Mouse (Mus musculus): ENCODE data around the gene Xntrpc.
"Not testable (repeated sequence)": the region's sequence is repeated elsewhere in the genome, so short reads cannot be mapped to it uniquely, and the experiment has no call there.

The Xntrpc gene

DNA sequence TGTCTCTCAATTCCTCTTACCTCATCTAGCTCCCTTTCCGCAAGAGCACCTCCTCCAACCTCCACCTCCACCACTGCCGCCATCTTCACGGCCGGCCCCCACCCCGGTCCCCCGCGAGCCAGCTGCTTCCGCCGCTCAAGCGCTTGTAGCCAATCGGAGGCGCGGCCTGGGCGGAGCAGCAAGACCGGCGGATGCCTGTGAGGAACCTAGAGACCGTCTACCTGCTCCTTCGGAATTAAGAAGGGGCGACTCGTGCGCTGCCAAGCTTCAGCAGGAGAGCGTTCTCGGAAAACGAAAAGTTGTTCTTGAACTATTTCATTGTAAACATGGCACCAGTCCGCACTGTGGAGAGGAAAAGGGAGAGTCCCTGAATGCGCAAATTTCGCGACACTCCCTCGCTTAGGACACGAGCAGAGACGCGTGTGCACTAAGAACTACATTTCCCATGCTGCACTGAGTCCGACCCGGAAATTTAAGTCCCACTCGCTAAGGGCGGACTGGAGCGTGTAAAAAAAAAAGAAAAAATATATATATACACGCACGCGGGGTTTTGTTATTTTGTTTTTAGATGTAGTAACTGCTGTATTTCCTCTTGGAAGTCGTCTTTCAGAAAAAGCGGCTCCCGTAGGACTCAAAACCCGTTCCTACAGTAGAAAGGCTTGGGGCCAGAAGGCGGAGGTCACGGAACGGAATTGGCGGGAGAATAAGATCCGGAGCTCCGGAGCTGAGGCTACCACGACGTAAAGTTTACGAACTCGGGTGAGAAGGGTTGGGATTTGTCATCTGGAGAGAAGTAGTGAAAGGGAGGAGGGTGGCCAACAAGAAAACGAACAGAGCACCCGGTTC, at the start of gene Xntrpc, which contains the start of the genes Rnf121 and Xndc1:
Gene Xntrpc, plus strand, starts transcription at position 668 of the 846 bp plus-strand sequence.
Gene Rnf121, minus strand, starts transcription at position 424 of the 846 bp plus-strand sequence.
Gene Xndc1, plus strand, starts transcription at position 466 of the 846 bp plus-strand sequence.
- peak; percentile 86 for DNase-seq (ENCODE audit: low spot score)

DNA sequence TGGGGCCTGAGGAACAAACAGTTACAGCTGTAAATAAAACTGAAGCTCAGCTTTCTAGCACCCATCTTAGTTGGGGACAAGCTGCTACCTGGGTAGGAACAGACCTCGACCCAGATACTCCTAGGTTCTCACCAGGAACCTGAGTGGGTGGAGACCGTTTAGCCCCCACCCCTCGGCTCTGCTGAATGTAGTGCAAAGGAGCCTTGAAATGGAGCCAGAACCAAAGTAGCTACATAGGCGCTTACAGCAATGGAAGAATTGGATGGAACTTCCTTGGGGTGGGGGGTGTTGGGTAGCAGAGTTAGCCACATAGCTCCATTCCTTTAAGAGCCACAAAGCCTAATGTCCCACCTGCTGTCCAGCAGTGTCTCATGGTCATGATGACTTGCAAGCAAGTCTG, 48.6 kb upstream of the Xntrpc start:
- no peak for DNase-seq (ENCODE audit: low spot score)

DNA sequence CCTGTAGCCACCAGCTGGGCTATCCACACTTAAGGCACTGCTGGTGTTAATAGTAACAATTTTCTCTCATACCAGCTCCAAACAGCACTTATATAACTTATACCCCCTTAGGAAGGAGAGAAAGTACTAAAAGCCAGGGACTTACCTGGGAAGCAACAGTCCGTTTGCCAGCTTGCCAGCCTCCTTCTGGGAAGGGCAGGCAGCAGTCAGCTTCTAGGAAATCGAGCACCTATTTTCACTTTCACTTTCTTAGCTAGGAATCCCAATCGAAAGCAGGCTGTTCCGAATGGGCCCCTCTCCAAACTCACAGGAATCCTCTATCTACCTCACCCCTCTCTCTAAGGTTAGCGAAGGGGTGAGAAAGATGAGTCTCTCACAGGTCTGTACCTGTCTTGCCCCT, 48.1 kb upstream of the Xntrpc start:
- DNase-seq (ENCODE audit: low spot score) = no peak

DNA sequence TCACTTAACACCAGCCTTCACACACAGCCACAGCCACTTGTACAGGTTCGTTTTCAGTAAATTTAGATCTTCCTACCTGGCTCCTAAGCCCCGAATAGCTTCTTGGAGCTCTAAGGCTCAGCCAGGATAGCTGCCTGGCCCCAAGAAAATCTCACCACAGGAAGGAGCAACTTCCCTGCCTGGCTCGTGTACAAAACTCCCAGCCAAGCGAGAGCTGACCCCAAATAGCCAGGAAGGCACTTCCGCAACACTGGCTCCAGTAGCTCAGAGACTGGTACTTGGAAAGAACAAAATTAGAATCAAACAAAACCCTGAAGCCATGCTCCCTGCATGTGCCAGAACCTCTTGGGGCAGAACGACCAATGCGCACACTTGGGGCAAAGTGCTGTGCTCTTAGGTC, 47.5 kb upstream of the Xntrpc start:
- DNase-seq (ENCODE audit: low spot score) = no peak

DNA sequence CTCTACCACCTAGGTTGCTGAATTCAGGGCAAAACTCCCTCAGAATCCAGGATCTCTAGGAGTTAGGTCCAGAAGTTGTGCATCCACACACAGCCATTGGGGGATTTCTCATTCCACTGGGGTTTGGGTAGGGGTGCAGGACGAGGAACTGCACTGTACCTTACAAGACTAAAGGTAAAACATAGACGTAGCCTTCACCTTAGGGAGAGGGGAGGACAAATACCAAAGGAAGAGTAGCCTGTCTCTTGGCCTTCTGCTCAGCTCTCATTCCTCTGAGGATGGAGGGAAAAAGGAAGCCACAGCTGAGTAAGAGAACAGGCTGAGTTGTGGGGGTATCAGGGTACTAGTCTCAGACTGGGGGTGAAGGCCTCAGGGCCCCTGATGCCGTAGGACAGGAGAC, 46.9 kb upstream of the Xntrpc start, which contains the start of gene Il18bp:
Gene Il18bp, minus strand, starts transcription at position 101 of the 400 bp plus-strand sequence.
- DNase-seq (ENCODE audit: low spot score) = no peak

DNA sequence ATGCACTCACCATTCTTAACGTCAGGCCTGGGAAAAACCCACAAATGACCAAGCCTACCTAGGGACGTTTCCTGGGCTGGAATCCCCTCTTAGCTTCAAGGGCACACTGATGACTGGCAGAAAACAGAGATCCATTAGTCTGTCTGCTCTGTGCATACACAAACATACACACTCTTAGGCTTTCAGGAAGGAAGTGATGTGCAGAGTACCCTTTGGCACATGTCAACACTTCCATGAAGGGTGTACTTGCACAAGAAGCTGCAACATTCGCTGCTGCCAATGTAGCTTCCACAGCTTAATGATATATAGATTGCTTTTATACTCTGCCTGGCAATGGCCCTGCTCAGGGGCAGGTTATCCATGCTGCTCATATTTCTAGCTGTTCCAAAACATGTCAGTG, 46.2 kb upstream of the Xntrpc start:
- DNase-seq (ENCODE audit: low spot score) = no peak

DNA sequence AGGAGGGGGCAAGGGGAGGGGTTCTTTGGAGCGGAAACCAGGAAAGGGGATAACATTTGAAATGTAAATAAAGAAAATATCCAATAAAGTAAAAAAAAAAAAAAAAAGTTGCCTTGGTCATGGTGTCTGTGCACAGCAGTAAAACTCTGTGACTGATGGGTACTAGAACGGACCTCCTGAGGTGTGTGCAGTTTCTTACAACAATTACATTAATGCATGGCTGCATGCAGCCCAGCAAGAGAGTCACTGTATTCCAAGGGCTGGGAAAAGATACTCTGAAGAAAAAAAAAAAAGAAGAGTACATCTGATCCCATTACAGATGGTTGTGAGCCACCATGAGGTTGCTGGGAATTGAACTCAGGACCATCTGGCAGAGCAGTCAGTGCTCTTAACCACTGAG, 44.6 kb upstream of the Xntrpc start:
- not testable (repeated sequence) for DNase-seq (ENCODE audit: low spot score)

DNA sequence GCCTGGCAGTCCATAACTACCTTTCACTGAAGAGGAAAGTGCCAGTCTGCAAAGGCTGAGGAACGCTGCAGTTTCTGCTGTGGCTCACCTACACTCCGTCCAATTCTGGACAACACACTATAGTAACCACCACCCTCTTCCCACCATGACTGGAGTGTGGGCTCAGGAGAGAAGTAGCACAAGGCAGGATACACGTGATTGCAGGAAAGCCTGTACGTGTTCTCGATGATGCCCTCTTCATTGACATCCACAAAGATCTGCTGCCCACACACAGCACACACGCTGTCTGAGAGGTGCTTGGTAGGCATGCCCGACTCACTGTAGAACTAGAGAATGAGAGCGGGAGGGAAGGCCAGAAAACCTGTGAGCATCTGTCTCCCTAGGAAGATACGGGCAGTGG, 41.7 kb upstream of the Xntrpc start:
- DNase-seq (ENCODE audit: low spot score) = no peak

DNA sequence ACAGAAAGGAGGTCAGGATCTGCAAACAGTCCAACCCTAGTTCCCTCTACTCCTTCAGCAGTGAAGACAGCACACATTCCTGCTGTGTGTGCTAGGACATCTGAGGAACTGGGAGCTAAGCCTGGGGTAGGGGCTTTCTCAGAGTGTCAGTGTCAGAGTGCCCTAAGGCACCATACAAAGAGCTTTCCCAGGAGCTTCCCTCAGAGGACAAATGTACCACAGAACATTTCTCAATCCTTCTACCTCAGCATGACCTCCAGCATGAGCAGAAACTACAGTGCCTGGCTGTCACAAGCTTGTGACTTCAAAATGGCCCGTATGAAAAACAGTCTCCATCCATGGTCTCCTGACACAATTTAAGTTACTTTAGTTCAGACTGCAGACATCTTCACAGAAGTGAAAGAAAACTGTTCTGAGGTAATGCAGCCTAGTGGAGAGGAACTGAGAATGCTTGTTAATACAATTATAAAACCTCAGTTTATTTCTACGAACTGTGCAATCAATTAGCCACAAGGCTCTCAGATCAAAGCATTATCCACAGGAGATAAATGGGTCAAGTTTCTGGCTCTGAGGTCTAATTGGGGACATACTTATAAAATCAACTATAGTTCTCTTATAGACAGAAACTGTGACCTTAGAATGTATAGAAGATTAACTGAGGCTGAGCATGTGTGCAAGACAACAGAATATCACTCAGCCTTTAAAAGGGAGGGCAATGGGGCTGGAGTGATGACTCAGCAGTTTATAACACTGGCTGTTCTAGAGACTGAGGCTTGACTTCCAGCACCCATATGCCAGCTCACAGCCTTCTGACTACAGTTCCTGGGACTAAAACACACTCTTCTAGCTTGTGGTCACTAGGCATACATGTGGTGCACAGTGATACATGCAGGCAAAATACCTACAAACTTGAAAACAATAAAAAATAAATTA, 40.1 kb upstream of the Xntrpc start:
- no peak for DNase-seq (ENCODE audit: low spot score)

DNA sequence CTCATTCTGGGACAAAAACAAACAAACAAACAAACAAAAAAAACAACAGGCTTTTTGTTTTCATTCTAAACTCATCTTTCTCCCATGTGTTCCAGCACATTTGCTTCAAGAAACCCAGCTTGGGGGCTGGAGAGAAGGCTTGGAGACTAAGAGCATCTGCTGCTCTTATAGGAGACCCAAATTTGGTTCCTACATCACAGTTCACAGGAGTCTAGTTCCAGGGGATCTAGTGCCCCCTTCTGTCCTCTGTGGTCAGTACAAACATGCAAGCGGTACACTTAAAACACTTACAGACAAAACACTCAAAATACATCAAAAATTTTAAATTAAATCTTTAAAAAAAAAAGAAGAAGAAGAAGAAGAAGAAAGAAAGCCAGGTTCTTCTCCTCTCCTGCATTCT, 30.6 kb upstream of the Xntrpc start:
- DNase-seq (ENCODE audit: low spot score) = no peak

DNA sequence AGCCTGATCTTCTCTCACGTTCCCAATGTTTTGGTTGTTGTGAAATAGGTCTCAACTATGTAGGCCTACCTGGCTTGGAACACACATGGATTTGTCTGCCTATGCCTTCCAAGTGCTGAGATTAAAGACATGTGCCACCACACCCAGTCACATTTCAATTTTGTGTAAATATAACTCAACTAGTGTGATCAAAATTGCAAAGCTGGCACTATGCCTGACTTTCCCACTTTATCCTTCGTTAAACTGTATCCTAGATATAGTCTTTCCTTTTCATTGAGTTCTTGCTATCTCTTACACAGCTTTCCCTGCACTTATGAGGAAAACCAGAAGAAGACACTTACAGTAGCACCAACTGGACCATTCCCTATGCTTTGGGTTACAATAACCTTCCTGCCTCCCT, 30.0 kb upstream of the Xntrpc start:
- no peak for DNase-seq (ENCODE audit: low spot score)

DNA sequence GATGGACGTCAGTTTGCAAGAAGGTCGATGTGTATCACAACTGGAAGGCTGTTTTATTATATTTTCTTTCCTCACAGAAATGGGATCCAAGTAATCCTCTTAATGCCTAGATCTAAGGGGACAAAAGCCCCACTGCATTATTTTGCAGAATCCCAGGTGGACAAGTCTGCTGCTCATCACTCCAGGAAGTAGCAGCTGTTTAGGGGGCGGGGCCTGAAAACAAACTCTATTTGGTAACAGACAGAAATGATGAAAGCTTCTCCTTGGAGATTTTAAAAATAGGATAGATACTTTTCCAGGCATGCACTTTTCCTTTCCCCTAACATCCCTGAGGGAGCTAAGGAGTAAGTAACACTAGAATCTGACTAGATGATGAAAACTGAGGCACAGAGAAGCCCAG, 28.2 kb upstream of the Xntrpc start:
- DNase-seq (ENCODE audit: low spot score) = no peak

DNA sequence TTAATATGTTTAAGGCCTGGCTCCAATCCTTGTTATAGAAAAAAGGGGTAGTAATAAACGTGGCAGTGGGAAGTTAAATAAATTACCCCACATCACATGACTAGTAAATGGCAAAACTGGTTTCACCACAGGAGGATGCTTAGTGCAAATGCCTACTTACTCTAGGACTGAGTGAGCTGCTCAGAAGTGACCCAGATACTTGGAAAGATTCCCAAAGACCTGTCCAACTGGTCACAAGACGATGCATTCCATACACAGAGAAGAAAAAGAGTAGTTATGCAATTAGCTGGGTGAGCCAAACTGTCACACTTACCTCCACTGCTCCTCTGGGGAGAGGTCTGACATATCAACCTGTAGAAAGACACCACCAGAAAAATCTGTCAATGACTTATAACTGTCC, 23.2 kb upstream of the Xntrpc start:
- DNase-seq (ENCODE audit: low spot score) = no peak

DNA sequence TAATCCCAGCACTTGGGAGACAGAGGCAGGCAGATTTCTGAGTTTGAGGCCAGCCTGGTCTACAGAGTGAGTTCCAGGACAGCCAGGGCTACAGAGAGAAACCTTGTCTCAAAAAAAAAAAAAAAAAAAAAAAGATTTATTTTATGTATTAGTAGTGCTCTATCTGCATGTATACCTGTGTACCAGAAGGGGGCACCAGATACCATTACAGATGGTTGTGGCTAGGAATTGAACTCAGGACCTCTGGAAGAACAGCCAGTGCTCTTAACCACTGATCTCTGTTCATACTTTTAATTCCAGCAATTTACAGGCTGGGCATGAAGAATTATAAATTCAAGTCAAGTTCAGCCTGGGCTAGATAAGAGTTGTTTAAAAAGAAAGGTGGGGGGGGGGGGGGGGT, 17.0 kb upstream of the Xntrpc start:
- not testable (repeated sequence) for DNase-seq (ENCODE audit: low spot score)

DNA sequence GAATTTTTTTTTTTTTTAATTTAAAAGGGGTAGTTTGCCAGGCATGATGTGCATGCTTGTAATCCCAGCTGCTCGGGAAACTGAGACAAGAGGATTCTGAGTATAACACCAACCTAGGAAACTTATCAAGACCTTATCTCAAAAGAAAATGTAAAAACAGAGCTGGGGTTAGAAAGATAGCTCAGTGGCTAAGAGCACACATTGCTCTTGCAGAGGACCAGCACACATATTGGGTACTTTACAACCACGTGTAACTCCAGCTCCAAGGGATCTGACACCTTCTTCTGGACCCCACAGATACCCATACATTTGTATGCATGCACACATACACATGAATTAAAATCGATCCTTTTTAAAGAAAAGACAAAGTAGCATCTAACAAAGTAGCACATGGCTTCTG, 4.2 kb upstream of the Xntrpc start:
- no peak for DNase-seq (ENCODE audit: low spot score)

DNA sequence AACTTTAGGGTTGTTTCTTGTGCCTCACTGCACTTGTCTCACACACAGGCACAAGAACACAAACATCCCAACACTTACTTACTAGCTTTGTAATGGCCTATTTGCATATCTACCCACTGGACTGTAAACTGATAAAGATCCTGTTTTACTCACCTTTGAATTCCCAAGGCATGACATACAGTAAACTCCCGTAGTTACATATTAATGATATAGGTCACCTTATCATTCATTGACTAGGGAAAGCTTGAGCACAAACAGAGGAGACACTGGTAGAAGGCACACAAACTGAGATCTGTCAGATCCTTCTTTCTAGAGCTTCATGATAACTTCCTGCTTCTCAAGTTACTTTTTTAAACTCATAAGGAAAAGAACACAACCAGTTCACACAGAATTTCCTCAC, 3.3 kb upstream of the Xntrpc start:
- DNase-seq (ENCODE audit: low spot score) = no peak

DNA sequence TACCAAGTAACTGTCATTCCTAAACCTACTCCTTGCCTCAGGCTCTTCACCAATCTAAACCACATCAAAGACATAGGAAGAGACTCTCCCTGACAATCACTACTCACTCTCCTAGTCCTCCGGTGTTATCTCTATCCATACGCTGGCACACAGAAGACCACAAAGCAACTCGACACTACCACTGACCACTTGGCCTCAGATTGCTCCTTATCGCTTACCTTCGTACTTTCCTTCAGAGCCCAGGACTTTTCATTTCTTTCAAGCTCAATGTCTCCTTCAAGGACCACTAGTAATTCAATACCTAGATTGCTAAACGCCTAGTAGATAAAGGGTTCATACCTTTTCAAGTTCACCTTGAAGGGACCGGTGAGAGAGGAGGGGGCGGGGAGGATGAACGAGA, 1.6 kb upstream of the Xntrpc start:
- no peak for DNase-seq (ENCODE audit: low spot score)

DNA sequence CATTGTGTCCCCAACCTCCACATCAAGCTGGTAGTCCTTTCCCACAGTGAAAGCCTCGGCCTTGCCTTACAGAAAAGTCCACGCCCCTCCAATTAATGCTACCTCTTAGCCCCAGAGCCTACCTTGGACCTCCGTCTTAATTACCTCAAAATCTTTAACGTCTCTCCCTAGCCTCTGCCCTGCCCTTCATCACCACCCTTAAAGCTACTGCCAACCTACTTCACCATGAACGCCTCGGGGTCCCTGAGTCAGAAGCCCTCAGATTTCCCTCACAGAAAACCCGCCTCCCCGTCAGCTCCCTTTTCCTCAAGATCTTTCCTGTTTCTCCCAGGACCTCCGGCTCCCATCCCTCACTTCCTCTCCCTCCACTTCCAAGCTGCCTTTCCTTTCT, 863 bp upstream of the Xntrpc start:
- DNase-seq (ENCODE audit: low spot score) = no peak

DNA sequence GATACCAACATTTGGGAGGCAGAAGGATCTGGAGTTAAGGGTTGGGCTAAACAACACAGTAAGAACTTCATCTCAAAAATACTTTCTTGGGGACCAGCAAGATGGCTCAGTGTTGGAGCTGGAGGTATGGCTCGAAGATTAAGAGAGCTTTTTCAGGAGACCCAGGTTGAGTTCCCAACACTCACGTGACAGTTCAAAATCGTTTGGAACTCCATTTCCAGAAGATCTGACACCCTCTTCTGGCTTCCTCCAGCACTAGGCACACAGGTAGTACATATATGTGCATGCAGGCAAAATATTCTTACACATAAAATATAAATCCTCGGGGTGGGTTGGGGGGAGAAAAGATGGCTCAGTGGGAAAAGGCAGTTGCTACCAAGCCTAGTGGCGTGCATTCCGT, 850 bp downstream of the Xntrpc start:
- DNase-seq (ENCODE audit: low spot score) = no peak

DNA sequence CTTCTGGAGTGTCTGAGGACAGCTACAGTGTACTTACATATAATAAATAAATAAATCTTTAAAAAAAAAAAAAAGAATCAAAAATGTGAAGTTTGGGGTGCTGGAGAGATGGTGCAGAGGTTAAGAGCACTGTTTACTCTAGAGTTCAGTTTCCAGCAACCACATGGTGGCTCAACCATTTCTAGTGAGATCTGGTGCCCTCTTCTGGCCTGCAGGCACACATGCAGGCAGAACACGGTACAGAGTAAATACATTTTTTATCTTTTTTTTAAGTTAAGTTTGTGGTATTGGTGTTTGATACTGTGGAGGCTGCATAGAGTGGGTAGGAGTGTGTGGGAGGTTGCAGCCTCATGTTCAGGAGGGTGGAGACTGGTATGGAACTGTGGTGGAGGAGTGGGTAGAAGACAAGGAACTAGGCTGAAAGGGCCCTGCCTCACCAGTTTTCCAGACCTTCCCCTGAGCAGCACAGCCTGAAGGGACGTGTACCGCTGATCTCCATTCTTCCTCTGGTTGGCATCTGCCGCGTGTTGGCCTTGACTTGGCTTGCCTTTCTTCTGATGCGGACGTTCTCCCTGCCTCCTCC, 11.3 kb downstream of the Xntrpc start:
- DNase-seq (ENCODE audit: low spot score) = no peak

DNA sequence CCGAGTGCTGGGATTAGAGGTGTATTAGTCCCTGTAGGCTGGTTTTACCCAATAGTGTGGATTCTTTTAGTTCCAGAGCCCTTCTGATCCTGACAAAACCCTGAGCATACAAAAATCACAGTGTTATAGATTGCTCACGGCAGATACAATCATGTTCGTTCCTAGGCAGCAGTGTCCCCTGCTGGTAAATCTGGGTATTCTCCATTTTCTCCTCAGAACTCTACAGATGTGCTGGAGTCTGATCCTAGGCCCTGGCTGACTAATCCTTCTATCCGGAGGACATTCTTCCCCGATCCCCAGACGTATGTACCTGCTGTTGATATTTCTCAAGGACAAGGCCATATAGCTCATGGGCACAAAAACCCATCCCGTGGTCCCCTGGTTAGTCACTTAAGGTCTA, 13.0 kb downstream of the Xntrpc start:
- no peak for DNase-seq (ENCODE audit: low spot score)

DNA sequence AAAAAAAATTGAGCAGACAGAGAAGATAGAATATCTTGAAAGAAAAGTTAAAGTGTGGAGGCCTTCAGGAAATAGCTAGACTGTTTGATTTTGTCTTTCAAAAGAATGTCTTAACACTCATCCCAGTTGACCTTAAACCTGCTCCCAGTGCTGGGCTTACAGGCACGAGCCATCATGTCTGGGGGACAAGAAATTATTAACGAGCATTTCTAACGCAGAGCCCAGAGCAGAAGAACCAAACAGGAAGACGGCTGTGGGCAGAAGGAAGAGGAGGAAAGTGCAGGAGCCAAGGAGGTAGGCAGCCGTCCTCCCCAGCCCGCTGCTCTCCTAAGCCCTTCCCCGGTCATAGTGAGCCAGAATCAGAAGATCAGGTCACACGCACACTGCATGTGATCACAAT, 14.8 kb downstream of the Xntrpc start:
- DNase-seq (ENCODE audit: low spot score) = no peak

DNA sequence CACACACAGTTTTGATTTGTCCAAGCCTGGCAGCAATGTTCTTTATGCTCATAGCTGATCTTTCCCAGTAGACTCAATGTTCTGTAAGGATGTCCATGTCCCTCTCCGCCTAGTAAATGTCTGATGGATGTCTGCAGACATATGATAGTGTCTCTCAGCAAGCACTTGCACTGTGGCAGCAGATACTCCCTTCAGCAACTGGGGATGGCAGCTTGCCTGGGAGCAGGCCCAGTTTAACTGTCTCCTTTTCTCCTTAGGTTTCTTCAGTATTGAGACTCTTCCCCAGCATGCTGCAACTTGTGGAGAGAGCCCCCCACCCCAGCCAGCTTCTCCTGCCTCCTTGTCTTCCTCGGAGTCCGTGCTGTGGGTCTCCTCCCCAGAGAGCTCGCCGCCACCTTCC, 16.3 kb downstream of the Xntrpc start:
- DNase-seq (ENCODE audit: low spot score) = no peak
